Mouse (Mus musculus): Measurements from ENCODE around the gene Pfkfb4. TPM values are rescaled to one million over a fixed set of nuclear protein-coding genes. Genes with fewer than 3 reads are reported as not detected.

Pfkfb4 gene
- polyA plus RNA-seq (2016; fragmentation: Nextera tagmentation; extraction: Ambion mirVana) = 3.0 and 4.3 TPM in 2 replicates

DNA sequence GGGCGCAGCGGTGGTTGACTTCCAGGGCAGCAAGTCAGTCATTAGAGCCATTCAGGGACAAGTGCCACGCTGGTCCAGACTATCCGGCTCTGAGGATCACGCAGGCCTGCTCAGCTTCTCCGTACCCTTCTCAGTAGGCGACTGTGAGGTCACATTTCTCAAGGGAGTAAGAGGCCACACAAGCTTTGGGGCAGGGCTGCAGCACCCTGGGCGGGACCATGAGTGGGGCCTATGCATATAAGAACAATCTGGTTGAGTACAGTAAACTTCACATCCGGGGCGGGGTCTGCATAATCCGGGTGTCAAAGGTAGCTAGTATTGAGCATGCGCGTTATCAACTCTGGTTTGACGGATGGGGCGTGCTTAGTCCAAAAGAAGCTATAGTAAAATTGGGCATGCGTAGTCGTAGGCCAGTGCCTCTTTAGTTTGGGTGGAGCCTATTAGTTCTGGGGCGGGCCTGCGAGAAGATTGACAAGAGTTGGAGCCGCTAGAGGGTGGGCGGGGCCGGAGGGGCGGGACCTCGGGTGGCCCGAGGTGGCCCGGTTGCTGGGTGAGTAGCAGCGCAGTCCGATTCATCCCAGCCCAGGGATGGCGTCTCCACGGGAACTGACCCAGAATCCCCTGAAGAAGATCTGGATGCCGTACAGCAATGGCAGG, at the start of gene Pfkfb4:
Pfkfb4 (plus strand) TSS at position 351 of the 657 bp plus-strand sequence.
- Histone ChIP-seq H3K36me3 (no peaks in the 10 kb centered on the region), H3K9ac (peak within 1 kb of the TSS; percentile 70), H3K27ac (ENCODE audit: poor library complexity, severe bottlenecking) (peak within 1 kb of the TSS; percentile 90), H3K27me3 (replicated peaks) (no peaks in the 10 kb centered on the region), H3K4me2 (peak within 1 kb of the TSS; percentile 83), H3K9me3 (replicated peaks) (no peaks in the 10 kb centered on the region), H3K4me1 (replicated peaks) (peaks cover 44% of the 10 kb centered on the region), H3K4me3 (peak within 1 kb of the TSS; percentile 56)
- peak; percentile 94 for ATAC-seq (ENCODE audit: insufficient number of reproducible peaks, low FRiP score)
- 2% methylated on average over 31 of the region's 31 CpGs for WGBS

DNA sequence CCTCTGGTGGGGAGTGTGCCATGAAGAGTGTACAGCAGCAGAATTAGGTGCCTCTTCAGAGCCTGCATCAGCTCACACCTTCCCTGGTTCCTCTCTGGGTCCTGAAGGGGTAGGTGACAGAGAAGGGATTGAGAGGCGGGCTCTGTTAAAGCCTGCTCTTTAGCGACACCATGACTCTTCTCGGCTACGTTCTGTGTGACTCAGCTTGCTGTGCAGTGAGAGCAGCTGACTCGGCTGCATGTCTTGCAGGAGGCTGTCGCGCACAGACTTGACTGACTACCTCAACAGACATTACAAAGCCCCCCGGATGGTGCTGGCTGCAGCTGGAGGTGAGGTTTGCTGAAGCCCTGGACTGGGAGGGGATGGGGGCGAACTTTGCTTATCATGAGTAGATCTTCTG, 46.5 kb upstream of the Pfkfb4 start:
- Histone ChIP-seq H3K9ac (no peak overlapping the region), H3K4me1 (replicated peaks) (peaks cover 17% of the 10 kb centered on the region), H3K4me2 (no peak overlapping the region), H3K27ac (ENCODE audit: poor library complexity, severe bottlenecking) (no peak overlapping the region), H3K36me3 (peaks cover 95% of the 10 kb centered on the region), H3K9me3 (replicated peaks) (no peaks in the 10 kb centered on the region), H3K27me3 (replicated peaks) (no peaks in the 10 kb centered on the region), H3K4me3 (no peak overlapping the region)
- 68% methylated on average over 9 of the region's 9 CpGs for WGBS
- no peak for ATAC-seq (ENCODE audit: insufficient number of reproducible peaks, low FRiP score)

DNA sequence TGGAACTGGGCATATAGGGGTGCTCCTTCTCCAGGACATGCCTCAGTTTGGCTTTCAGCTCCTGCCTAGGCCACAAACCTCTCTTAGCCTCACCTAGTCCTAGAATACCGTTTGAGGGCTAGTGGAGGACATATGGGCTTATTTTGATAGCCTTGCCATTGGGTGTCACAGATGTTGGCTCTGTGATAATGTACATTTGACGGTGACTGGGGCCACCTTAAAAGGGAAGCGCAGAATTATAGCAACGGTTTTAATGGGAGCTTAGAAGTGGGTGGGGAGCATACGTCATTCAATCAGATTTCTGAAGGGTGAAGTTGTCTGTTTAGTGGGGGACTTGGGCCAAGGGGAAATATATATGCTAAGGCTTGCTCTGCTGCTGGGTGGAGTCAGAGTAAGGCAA, 46.0 kb upstream of the Pfkfb4 start:
- Histone ChIP-seq H3K27me3 (replicated peaks) (no peaks in the 10 kb centered on the region), H3K4me3 (no peak overlapping the region), H3K4me2 (no peak overlapping the region), H3K36me3 (peaks cover 95% of the 10 kb centered on the region), H3K9me3 (replicated peaks) (no peaks in the 10 kb centered on the region), H3K4me1 (replicated peaks) (peaks cover 18% of the 10 kb centered on the region), H3K27ac (ENCODE audit: poor library complexity, severe bottlenecking) (no peak overlapping the region), H3K9ac (no peak overlapping the region)
- WGBS = 79% methylated on average over 5 of the region's 5 CpGs
- no peak for ATAC-seq (ENCODE audit: insufficient number of reproducible peaks, low FRiP score)

DNA sequence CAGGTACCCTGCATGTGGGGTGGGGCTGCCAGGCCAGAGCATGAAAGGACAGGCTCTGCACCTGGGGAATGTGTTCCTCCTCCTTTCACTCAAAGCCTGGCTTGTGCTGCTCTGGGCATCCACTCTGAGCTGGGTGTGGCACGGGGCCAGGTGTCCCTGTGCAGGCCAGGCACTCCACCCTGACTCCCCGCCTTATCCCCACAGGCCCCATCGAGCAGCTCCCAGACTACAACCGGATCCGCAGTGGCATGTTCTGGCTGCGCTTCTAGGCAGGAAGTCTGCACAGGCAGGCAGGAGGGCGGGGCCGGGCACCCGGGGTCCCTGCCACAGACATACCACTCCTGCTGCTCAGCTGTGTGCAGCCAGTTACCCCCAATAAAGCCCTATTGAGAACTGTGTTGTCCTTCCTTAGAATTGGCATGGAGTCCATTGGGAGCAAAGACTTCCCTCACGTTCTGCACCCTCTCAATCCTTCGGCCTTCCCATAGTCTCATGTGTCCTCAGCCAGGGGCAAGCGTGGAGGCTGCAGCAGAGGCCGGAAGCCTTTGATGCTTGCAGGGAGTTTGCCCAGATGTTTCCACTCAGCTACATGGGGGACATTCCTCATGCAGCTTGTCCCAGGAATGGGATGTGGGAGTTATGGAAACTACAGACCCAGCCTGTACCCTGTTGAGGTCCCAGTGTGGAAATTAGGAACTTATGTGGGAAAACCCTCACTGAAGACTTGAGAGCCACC, 42.2 kb upstream of the Pfkfb4 start:
- H3K4me1 ChIP-seq (replicated peaks) = peaks cover 32% of the 10 kb centered on the region
- H3K9ac ChIP-seq = peak overlapping the region; percentile 28; the same call in 1 of the 2 replicates
- H3K9me3 ChIP-seq (replicated peaks) = no peaks in the 10 kb centered on the region
- H3K36me3 ChIP-seq = peaks cover 69% of the 10 kb centered on the region
- WGBS = 77% methylated on average over 13 of the region's 13 CpGs
- H3K27ac ChIP-seq (ENCODE audit: poor library complexity, severe bottlenecking) = peak overlapping the region; percentile 71
- H3K4me3 ChIP-seq = no peak overlapping the region
- peaks cover 26% of the 10 kb centered on the region for H3K27me3 ChIP-seq (replicated peaks)
- peak; percentile 30; the same call in 1 of the 2 replicates for ATAC-seq (ENCODE audit: insufficient number of reproducible peaks, low FRiP score)
- no peak overlapping the region for H3K4me2 ChIP-seq

DNA sequence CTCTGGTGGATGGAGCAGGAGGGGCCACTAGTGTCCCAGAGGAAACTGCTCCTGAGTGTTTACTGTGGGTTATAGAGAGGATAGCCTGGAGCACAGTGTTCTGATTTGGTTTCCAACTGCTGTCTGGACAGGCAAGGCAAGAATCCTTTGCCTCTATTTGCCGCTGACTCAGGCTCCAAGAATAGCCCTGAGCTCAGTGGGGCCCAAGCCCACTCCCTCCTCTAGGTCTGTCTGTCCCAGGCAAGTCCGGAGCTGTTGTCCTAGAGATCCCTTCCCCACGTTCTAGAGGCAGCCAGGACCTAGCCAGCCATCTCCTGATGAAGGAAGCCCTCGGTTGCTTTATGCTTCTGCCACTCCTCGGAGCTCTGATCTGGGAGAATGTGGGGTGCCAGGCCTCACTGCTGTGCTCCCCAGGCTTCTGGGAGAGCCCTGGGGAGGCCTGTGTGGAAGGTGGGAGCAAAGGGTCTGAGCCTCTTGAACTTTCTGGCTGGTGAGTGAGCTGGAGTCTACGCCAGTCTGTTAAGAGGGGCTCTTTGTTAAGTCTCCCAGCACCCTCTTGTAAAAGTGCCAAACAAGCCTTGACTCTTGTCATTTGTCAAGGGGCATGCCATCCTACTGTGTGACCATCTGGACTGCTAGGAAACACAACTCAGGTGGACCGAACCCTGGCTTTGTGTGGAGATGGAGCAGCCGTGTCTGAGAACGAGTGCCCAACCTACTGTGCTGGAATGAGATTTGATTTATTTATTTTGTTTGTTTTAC, 41.4 kb upstream of the Pfkfb4 start:
- ATAC-seq (ENCODE audit: insufficient number of reproducible peaks, low FRiP score) = no peak; the same call in 1 of the 2 replicates
- WGBS = 71% methylated on average over 9 of the region's 9 CpGs
- peaks cover 61% of the 10 kb centered on the region for H3K36me3 ChIP-seq

DNA sequence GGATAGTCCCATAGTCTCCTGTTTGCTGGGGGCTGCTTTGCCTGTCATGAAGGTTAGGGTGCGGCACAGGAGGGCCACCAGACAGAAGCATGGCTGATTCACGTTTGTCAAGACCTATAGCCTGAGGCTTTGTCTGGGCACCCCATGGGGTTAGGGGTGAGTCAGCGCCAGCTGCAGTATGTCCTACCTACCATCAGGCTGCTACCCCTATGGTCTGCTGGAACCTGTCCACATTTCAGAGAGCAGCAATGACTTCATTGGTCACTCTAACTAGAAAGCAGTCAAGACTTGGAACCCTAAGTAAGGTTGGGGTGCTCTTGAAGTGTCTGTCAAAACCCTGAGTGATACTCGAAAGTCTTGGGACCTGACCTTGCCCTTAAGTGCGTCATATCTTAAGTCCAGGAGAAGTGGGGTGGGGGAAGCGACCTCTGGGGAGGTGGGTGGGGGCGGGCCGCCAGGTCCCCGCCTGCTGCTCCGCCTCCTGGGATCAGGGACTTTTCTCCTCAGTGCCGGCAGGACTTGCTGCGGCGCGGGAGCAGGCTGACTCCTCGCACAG, 38.4 kb upstream of the Pfkfb4 start, which contains the start of gene Col7a1:
Col7a1 (plus strand) TSS at position 506 of the 556 bp plus-strand sequence.
- 8% methylated on average over 15 of the region's 15 CpGs for WGBS
- no peak for ATAC-seq (ENCODE audit: insufficient number of reproducible peaks, low FRiP score)
- Histone ChIP-seq H3K4me1 (replicated peaks) (peaks cover 32% of the 10 kb centered on the region), H3K27ac (ENCODE audit: poor library complexity, severe bottlenecking) (no peak within 1 kb of the TSS), H3K9ac (peak within 1 kb of the TSS; percentile 21; the same call in 1 of the 2 replicates), H3K36me3 (peaks cover 31% of the 10 kb centered on the region), H3K27me3 (replicated peaks) (peaks cover 42% of the 10 kb centered on the region), H3K4me3 (peak within 1 kb of the TSS; percentile 34), H3K9me3 (replicated peaks) (no peaks in the 10 kb centered on the region), H3K4me2 (peak within 1 kb of the TSS; percentile 66)

More for the DNA sequence above, 41.4 kb upstream of the Pfkfb4 start:
- H3K9me3 ChIP-seq (replicated peaks) = no peaks in the 10 kb centered on the region
- H3K27ac ChIP-seq (ENCODE audit: poor library complexity, severe bottlenecking) = peak overlapping the region; percentile 71
- peaks cover 32% of the 10 kb centered on the region for H3K27me3 ChIP-seq (replicated peaks)
- H3K4me3 ChIP-seq = no peak overlapping the region
- no peak overlapping the region for H3K4me2 ChIP-seq
- H3K4me1 ChIP-seq (replicated peaks) = peaks cover 32% of the 10 kb centered on the region
- H3K9ac ChIP-seq = no peak overlapping the region

DNA sequence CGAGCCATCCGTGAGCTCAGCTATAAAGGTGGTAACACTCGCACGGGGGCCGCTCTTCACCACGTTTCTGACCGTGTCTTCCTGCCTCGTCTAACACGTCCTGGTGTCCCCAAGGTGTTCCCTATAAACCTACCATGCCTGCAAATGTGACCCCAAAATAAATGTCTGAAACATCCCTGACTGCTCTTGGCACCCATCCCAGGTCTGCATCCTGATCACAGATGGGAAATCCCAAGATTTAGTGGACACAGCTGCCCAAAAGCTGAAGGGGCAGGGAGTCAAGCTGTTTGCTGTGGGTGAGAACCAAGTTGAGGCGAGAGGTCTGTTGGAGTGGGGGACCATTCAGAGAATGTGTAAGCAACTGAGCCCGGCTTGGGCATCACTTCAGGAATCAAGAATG, 36.3 kb upstream of the Pfkfb4 start:
- peaks cover 52% of the 10 kb centered on the region for H3K27me3 ChIP-seq (replicated peaks)
- H3K9ac ChIP-seq = no peak overlapping the region
- 89% methylated on average over 11 of the region's 11 CpGs for WGBS
- H3K27ac ChIP-seq (ENCODE audit: poor library complexity, severe bottlenecking) = no peak overlapping the region
- H3K4me2 ChIP-seq = no peak overlapping the region
- ATAC-seq (ENCODE audit: insufficient number of reproducible peaks, low FRiP score) = no peak
- peaks cover 10% of the 10 kb centered on the region for H3K36me3 ChIP-seq
- no peak overlapping the region for H3K4me3 ChIP-seq
- H3K4me1 ChIP-seq (replicated peaks) = peaks cover 17% of the 10 kb centered on the region
- no peaks in the 10 kb centered on the region for H3K9me3 ChIP-seq (replicated peaks)

DNA sequence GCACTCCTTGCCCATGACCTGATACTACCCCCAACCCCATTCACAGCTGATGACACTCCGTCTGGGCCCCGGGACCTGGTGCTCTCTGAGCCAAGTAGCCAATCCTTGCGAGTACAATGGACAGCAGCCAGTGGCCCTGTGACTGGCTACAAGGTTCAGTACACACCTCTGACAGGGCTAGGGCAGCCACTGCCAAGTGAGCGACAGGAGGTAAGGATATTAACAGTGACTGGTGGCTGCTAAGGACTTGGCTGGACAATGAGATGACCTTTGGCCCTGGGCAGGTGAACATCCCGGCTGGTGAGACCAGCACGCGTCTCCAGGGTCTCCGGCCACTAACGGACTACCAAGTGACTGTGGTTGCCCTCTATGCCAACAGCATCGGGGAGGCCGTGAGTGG, 35.7 kb upstream of the Pfkfb4 start:
- H3K9me3 ChIP-seq (replicated peaks) = no peaks in the 10 kb centered on the region
- no peak overlapping the region for H3K4me2 ChIP-seq
- peaks cover 17% of the 10 kb centered on the region for H3K4me1 ChIP-seq (replicated peaks)
- no peak overlapping the region for H3K4me3 ChIP-seq
- no peak overlapping the region for H3K9ac ChIP-seq
- peaks cover 4% of the 10 kb centered on the region for H3K36me3 ChIP-seq
- WGBS = 90% methylated on average over 11 of the region's 11 CpGs
- ATAC-seq (ENCODE audit: insufficient number of reproducible peaks, low FRiP score) = no peak
- H3K27ac ChIP-seq (ENCODE audit: poor library complexity, severe bottlenecking) = no peak overlapping the region
- peaks cover 52% of the 10 kb centered on the region for H3K27me3 ChIP-seq (replicated peaks)

DNA sequence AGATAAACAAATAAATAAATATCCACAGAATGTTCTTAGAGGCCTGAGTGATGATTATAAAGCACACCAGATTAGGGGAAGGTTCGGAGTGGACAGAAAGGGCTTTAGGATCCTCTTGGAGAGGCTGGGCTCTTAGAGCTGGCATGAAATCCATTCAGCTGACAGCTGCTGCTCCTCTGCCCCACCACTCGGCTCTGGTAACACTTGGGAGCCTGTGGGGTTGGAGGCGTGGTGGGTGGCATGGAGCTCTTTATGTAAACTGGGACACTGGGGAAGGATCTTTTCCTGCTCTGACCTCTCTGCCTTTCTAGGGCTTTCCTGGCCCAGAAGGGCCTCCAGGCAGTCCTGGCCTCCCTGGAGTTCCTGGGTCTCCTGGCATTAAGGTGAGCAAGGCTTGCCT, 28.0 kb upstream of the Pfkfb4 start:
- ATAC-seq (ENCODE audit: insufficient number of reproducible peaks, low FRiP score) = no peak
- Histone ChIP-seq H3K4me1 (replicated peaks) (0 out of 2 replicates have a peak, but pooled peaks cover under 1% of the 10 kb centered on the region), H3K27me3 (replicated peaks) (peaks cover 12% of the 10 kb centered on the region; the same call in 1 of the 2 replicates), H3K4me2 (no peak overlapping the region), H3K9ac (no peak overlapping the region), H3K36me3 (no peaks in the 10 kb centered on the region), H3K27ac (ENCODE audit: poor library complexity, severe bottlenecking) (no peak overlapping the region), H3K9me3 (replicated peaks) (no peaks in the 10 kb centered on the region), H3K4me3 (no peak overlapping the region)
- WGBS = 61% methylated on average over 3 of the region's 3 CpGs

DNA sequence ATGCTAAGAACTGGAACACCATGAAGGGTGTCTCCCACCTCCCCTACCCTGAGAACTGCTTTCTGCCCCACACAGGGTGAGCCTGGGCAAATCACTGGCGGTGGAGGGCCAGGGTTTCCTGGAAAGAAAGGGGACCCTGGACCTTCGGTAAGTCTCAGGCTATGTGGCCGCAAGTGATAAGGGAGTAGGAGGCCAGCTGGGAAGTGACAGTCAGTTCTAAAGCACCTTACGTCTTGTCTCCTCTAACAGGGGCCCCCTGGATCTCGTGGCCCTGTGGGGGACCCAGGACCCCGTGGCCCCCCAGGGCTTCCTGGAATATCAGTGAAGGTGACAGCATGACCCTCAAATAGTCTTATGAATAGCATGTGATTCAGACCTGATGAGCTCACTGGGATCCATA, 27.2 kb upstream of the Pfkfb4 start:
- Histone ChIP-seq H3K27me3 (replicated peaks) (peaks cover 8% of the 10 kb centered on the region; the same call in 1 of the 2 replicates), H3K27ac (ENCODE audit: poor library complexity, severe bottlenecking) (no peak overlapping the region), H3K36me3 (no peaks in the 10 kb centered on the region), H3K4me2 (no peak overlapping the region), H3K4me3 (no peak overlapping the region), H3K9ac (no peak overlapping the region), H3K9me3 (replicated peaks) (no peaks in the 10 kb centered on the region), H3K4me1 (replicated peaks) (no peaks in the 10 kb centered on the region)
- WGBS = 73% methylated on average over 6 of the region's 6 CpGs
- no peak for ATAC-seq (ENCODE audit: insufficient number of reproducible peaks, low FRiP score)

Measured in heart, embryonic 12.5 days (tissue).